In the genomic region with DNA sequence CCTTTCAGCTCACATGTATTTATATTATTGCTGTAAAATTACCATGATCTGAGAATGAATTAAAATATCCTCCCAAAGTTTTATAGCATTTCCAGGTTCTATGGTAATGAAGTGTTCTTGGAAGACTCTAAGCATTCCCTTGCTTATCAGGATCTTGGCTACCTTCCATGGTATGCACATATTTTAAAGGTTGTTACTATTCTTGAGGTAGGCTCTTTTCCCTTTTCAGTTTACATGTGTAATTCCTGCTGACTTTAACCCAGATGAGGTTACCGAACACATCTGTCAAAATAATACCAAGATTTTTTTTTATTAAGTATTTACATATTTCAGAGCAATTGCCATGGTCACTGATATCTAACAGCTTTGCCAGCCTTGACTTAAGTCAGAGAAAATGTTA, we compare ENCODE assay signal across 14 mouse cellular contexts.
"Had no signal": no experiment of that assay in that cellular context is flagged by ENCODE, and none has a peak within 500 bp of the region (broad histone marks: within the 10 kb centered on the region; RNA-seq: fewer than 3 reads in every experiment).

No protein-coding gene starts in this region.

- H3K27me3 ChIP-seq: liver, embryonic 12.5 days; liver, embryonic 15.5 days had no signal

- H3K4me3 ChIP-seq: layer of hippocampus, adult 2 months; liver, embryonic 12.5 days; liver, embryonic 15.5 days had no signal

- H3K9ac ChIP-seq: liver, embryonic 12.5 days; liver, embryonic 15.5 days had no signal

- ATAC-seq: liver, embryonic 12.5 days had no signal

- H3K36me3 ChIP-seq: liver, embryonic 12.5 days; liver, embryonic 15.5 days had no signal

- H3K27ac ChIP-seq: layer of hippocampus, adult 2 months; liver, embryonic 12.5 days; liver, embryonic 15.5 days had no signal

- H3K4me2 ChIP-seq: liver, embryonic 12.5 days; liver, embryonic 15.5 days; midbrain, embryonic 11.5 days had no signal

- H3K4me1 ChIP-seq: liver, embryonic 12.5 days; liver, embryonic 15.5 days had no signal

- H3K9me3 ChIP-seq: liver, embryonic 12.5 days; liver, embryonic 15.5 days had no signal

- DNase-seq: kidney, adult 11 months; kidney, adult 9 months; kidney, postnatal 25 days; layer of hippocampus, adult 9-11 months; liver; lung, adult 18-20 months; lung, postnatal 36 days; thymus, adult 2 months; thymus, postnatal 14 days; thymus, postnatal 4 days had no signal
